Mouse (Mus musculus) liver, adult 10 weeks (tissue): ENCODE measurements around the gene Zfp993. TPM values are rescaled to one million over a fixed set of nuclear protein-coding genes. Genes with fewer than 3 reads are reported as not detected.

Experiments used
- polyA plus RNA-seq: library from polyadenylated mRNA; stranded (reverse); fragments of 350-450 nt; fragmentation: Illumina TruSeq; extraction: RNeasy Lipid Tissue Mini Kit (QIAGEN cat#74804); gene quantifications from one replicate; pipeline ENCODE4 v1.2.3, GENCODE M21; 2014; ENCODE audit warnings: low read depth, low replicate concordance

The Zfp993 gene
- 2.7 TPM for polyA plus RNA-seq

DNA sequence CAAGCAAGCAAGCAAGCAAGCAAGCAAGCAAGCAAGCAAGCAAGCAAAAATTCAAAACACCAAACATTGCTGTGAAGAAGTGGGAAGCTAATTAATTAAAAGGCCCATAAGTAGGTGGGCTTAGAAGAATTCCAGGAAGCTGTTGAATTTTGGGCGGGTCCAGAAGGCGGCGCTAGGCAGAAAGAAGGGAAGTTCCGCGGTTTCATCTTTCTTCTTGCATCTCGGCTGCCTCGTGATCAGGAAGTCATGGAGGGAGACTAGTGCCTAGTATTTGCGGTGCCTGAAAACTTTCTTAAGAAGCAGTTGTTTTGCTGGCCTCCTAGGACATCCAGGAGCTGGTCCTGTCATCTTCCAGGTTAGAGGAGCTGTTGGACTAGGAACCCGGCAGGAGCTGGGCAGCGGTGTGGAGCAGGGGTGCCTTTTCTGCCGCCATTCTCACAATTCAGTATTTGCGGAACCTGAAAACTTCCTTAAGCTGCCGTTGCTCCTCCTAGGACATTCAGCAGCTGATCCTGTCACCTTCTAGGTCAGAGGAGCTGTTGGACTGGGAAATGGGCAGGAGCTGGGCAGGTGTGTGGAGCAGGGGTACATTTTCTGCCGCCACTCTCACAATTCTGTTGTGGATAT, at the start of gene Zfp993:
Gene Zfp993, plus strand, starts transcription at position 188 of the 627 bp plus-strand sequence.

Other genes with a start within 250 kb of the Zfp993 start
- gene Zfp992, start 161.9 kb upstream of the Zfp993 start, polyA plus RNA-seq: 2.2 TPM
- gene Zfp981, start 108.9 kb upstream of the Zfp993 start, polyA plus RNA-seq: not detected